Mouse (Mus musculus) neural tube, embryonic 10.5 days (tissue): ENCODE results near the gene Lrrc29.
"Not testable (repeated sequence)": the region's sequence is repeated elsewhere in the genome, so short reads cannot be mapped to it uniquely, and the experiment has no call there.

ENCODE experiments used
- DNase-seq: peaks from one replicate; pipeline ENCODE4 v3.0.0-alpha.2; 2017; ENCODE audit warnings: low spot score; ENCODE audit errors: extremely low spot score

Gene Lrrc29

DNA sequence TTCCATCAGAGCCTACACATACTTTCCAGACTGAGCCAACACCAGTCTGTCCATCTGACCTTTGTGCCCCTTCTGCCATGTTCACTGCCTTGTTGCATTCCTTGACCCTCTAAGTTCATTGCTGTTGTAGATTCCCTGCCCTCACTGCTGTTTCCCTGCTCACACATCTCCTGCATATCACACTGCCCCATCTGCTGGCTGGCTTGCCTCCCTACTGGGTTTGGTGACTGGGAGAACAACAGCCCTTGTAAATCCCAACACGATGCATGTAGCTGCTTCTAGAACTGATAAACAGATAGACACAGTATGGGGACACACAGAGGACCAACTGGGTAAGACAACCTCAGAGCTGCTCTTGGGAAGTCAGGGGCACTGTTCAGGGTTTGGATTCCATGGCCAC, 14.4 kb downstream of the Lrrc29 start:
- DNase-seq, result no peak

- DNase-seq, result no peak
Measured at GRCm38 (mm10) chr8:105310118-105310517, 16.0 kb downstream of the Lrrc29 start.

GRCm38 (mm10) chr8:105309142-105309847, 16.8 kb downstream of the Lrrc29 start:
- no peak for DNase-seq

DNA sequence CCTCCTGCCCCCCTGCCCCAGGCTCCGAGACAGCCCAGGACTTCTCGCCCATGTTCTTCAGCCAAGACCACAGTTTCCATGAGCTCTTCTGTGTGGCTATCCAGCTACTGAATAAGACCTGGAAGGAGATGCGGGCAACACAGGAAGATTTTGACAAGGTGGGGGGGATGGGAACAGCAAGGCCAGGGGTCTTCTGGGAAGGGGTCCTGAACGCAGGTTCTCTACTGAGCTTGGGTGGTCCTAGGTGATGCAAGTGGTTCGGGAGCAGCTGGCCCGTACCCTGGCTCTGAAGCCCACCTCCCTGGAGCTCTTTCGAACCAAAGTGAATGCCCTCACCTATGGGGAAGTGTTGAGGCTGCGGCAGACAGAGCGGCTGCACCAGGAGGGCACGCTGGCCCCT, 17.6 kb downstream of the Lrrc29 start:
- DNase-seq, result no peak

- DNase-seq, result no peak
Measured at GRCm38 (mm10) chr8:105307670-105308069, 18.4 kb downstream of the Lrrc29 start.

DNA sequence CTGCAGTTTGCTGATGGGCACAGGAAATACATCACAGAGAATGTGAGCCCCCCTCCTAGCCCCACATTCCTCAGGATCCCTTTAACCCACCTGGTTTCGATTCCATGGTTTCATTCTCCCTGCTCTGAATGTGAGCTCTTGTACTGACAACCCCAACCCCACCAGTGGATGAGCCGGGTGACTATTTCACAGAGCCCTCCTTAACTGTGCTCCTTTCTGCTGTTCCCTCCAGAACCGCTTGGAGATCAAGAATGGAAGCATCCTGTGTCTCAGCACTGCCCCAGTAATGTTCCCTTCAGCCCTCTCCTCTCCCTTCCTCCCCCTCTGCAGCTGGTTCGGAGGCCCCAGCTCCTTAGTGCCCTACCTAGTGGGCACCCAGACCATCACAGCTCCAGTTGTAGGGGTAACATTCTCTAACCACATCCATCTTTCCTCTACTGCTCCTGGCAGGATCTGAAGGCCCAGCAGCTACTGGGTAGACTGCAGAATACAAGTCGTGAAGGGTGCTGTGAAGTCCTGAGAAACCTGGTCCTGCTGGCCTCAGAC, 19.9 kb downstream of the Lrrc29 start:
- DNase-seq, result no peak

- peak; percentile 49 for DNase-seq
Measured at GRCm38 (mm10) chr8:105305211-105306145, 20.6 kb downstream of the Lrrc29 start, which contains the start of gene Elmo3. Gene Elmo3 (plus strand): TSS chr8:105305601.

DNA sequence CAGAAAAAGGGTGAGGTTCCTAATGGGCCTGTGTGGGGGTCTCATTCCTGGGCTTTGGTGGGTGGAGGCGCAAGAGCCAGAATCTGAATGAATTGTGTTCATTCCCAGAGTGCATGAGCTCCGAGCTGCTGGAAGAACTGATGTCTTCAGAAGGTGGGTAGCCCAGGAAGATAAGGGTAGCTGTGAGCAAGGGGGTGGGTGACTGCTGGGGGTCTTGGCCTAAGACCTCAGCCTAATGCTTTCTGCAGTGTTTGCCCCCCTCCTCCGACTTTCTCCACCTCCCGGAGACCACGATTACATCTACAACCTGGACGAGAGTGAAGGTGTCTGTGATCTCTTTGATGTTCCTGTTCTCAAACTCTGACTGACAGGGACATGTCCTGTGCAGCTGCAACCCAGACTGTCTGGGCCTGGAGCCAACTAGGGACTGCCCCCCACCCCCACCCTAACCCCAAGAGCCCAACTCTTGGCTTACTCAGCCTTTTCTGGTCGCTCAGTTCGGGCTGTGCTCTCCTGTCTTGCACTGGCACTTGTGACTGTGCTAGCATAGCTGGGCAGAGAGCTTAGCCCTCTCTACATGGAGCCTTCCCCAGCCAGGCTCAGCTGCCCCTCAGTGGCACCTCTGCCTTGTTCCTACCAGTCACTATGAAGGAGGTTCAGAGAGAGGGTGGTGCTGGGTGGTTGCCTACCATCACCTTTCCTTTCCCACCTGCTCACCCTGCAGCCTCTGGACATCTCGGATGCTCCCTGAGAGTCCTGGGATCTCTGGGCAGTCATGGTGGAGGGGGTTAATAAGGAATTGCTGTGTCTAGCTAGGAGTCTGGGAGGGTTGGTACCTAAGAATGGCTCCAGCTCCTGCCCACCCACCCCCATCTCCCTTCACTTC, 21.5 kb downstream of the Lrrc29 start:
- DNase-seq, result no peak

DNA sequence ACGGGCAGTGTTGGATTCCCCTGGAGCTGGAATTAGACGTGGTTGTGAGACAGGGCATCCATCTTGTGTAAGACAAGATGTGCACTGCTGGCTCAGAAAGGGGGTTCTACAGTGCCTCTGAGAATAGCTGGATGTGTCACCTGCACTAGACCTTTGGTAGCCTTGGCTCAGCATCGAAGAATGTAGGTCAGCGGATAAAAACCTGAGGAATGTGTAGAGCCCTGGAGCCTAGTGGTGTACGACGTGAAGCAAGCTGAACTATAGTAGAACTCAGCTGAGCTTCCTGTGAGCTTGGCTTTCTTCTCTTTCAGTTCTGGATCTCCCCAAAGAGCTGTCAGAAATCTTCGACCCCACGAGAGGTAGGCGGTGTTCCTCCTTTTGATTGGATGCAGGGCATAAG, 22.2 kb downstream of the Lrrc29 start:
- no peak for DNase-seq

- no peak for DNase-seq
Measured at GRCm38 (mm10) chr8:105303396-105303795, 22.7 kb downstream of the Lrrc29 start.

- DNase-seq, result no peak
Measured at GRCm38 (mm10) chr8:105299962-105300361, 26.1 kb downstream of the Lrrc29 start.

DNA sequence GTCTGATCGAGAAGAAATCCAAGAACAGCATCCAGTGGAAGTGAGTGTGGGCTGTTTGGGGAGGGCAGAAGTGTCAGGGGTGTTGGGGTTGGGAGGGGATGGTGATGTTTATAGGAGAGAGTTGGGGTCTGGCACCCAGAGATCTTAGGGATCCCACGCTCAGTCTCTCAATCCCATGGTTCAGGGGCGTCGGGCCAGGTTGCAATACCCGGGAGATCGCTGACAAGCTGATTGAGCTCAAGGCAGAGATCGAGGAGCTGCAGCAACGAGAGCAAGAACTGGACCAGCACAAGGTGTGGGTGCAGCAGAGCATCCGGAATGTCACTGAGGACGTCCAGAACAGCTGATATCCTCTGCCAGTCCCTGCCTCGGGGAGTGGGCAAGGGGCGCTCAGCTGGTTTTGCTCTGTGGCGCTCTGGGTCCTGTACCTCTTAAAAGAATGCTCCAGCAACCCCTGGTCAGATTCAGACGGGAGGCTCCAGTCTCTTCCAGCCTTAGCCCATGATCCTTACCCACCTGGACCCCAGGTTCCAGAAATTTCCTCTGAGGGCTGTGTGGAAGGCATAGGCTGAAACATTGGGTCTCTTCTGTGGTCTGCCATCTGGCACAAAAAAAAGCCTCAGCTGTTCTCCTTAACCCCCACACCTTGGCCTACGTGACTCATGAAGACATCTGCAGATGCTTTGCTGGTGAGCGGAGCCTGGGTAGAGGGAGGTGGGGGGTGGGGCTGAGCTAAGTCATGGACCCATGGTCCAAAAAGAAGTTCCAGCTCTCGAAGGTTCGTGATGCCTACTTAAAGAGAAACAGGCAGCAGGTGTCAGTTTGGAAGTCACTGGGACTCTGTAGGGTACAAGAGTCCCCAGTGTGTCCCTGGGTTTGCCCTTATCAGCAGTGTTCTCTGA, 27.5 kb downstream of the Lrrc29 start:
- DNase-seq, result no peak

DNA sequence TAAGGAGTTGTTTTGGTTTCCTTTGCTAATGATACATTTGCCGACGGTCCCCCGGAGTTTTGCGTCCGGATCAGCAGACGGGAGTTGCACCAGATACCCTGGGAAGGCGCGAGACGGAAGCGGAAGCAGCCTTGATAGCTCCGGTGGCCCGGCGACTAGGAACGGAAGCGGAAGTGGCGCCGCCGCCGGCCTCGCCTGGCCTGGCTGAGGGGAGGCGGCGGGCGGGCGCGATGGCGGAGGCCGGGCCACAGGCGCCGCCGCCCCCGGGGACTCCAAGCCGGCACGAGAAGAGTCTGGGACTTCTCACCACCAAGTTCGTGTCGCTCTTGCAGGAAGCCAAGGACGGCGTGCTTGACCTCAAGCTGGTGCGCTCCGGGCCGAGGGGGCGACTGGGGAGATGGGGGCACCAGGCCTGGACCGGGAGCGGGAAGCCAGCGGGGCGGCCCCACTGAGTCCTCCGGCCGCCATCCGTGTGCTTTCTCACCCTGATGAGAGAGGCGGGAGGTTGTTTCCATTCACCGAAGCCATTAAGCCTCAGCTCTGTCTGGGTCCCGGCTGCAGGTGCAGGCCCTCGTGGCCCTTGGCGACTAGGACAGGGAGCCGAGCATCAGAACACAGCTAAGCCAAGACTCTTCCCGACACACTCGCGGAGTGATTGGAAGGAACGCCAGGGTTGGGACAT, 28.4 kb downstream of the Lrrc29 start, which contains the start of gene E2f4:
Gene E2f4 (plus strand): TSS at position 153 of the 682 bp plus-strand sequence.
- peak; percentile 93 for DNase-seq

- no peak for DNase-seq
Measured at GRCm38 (mm10) chr8:105295895-105296573, 30.0 kb downstream of the Lrrc29 start, which contains the start of gene Exoc3l. Gene Exoc3l (minus strand): TSS chr8:105296101.

GRCm38 (mm10) chr8:105295256-105295655, 30.8 kb downstream of the Lrrc29 start:
- DNase-seq, result no peak

DNA sequence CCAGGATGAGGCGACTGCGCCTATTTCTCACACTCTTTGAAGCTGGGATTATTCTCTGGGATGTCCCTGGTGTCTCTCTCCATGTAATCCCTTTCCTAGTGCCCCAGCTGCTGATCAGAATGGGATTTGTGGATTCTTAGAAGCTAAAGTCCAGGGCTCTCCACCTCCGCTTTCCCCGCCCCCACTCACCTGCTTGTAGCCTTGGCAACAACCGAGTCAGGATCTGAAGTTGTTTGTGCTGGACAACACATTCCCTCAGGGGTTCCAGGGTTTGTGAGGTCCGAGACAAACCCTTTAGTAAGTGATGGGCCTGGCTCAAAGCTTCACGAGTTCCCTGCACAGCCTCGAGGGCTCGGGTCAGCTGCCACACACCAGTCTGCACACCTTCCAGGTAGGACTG, 31.3 kb downstream of the Lrrc29 start:
- DNase-seq, result no peak

GRCm38 (mm10) chr8:105293405-105293804, 32.7 kb downstream of the Lrrc29 start:
- DNase-seq, result no peak

GRCm38 (mm10) chr8:105292471-105292870, 33.6 kb downstream of the Lrrc29 start:
- no peak for DNase-seq

DNA sequence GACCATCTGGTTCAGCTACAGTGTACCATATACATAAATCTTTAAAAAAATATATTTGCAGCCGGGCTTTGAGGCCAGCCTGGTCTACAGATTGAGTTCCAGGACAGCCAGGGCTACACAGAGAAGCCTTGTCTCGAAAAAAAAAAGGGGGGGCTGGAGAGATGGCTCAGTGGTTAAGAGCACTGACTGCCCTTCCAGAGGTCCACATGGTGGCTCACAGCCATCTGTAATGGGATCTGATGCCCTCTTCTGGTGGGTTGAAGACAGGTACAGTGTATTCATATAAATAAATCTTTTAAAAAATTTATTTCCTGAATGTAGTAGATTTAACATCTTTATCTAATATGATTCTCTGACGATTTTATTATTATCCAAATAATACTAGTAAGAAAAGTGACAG, 34.3 kb downstream of the Lrrc29 start:
- not testable (repeated sequence) for DNase-seq
